Mouse (Mus musculus): ENCODE results near the gene Dennd4a. TPM values are rescaled to one million over a fixed set of nuclear protein-coding genes. Genes with fewer than 3 reads are reported as not detected.

Gene Dennd4a
- polyA plus RNA-seq, 1 experiment from 2014 or later = 14.1 TPM

- Histone ChIP-seq H3K27me3 (ENCODE audit: control insufficient read depth, insufficient read depth, low read length) (no peaks in the 10 kb centered on the region), H3K9ac (replicated peaks; ENCODE audit: low read length) (no peak overlapping the region), H3K4me3 (replicated peaks; ENCODE audit: low read depth, low read length) (no peak overlapping the region), H3K4me2 (ENCODE audit: low read length) (no peak overlapping the region), H3K36me3 (ENCODE audit: control insufficient read depth, insufficient read depth, low read length) (no peaks in the 10 kb centered on the region), H3K27ac (replicated peaks; ENCODE audit: low read depth, low read length) (no peak overlapping the region), H3K4me1 (ENCODE audit: control insufficient read depth, insufficient read depth, low read length) (no peaks in the 10 kb centered on the region), H3K9me3 (ENCODE audit: control insufficient read depth, low read length) (no peaks in the 10 kb centered on the region)
- DNase-seq (no peak), ATAC-seq (ENCODE audit: low FRiP score, low TSS enrichment) (no peak)
- 77% methylated on average over 3 of the region's 3 CpGs for WGBS
These were observed 17.3 kb upstream of the Dennd4a start for GRCm38 (mm10) chr9:64793794-64794193.

GRCm38 (mm10) chr9:64794448-64795420 is 16.4 kb upstream of the Dennd4a start:
- no peak for ATAC-seq (ENCODE audit: low FRiP score, low TSS enrichment)
- no peak overlapping the region for H3K4me2 ChIP-seq (ENCODE audit: low read length)

GRCm38 (mm10) chr9:64795846-64796615 is 15.1 kb upstream of the Dennd4a start:
- ATAC-seq (ENCODE audit: low FRiP score, low TSS enrichment) (no peak), DNase-seq (no peak)
- H3K9ac ChIP-seq (replicated peaks; ENCODE audit: low read length) = no peak overlapping the region
- no peaks in the 10 kb centered on the region for H3K4me1 ChIP-seq (ENCODE audit: control insufficient read depth, insufficient read depth, low read length)
- H3K4me2 ChIP-seq (ENCODE audit: low read length) = no peak overlapping the region
- no peak overlapping the region for H3K4me3 ChIP-seq (replicated peaks; ENCODE audit: low read depth, low read length)
- no peaks in the 10 kb centered on the region for H3K27me3 ChIP-seq (ENCODE audit: control insufficient read depth, insufficient read depth, low read length)
- no peaks in the 10 kb centered on the region for H3K9me3 ChIP-seq (ENCODE audit: control insufficient read depth, low read length)
- H3K27ac ChIP-seq (replicated peaks; ENCODE audit: low read depth, low read length) = no peak overlapping the region
- WGBS = 73% methylated on average over 3 of the region's 3 CpGs
- H3K36me3 ChIP-seq (ENCODE audit: control insufficient read depth, insufficient read depth, low read length) = no peaks in the 10 kb centered on the region

More at GRCm38 (mm10) chr9:64794448-64795420, 16.4 kb upstream of the Dennd4a start:
- 72% methylated on average over 6 of the region's 6 CpGs for WGBS
- no peaks in the 10 kb centered on the region for H3K27me3 ChIP-seq (ENCODE audit: control insufficient read depth, insufficient read depth, low read length)
- no peak overlapping the region for H3K27ac ChIP-seq (replicated peaks; ENCODE audit: low read depth, low read length)
- no peak for DNase-seq
- H3K4me1 ChIP-seq (ENCODE audit: control insufficient read depth, insufficient read depth, low read length) = no peaks in the 10 kb centered on the region
- H3K9me3 ChIP-seq (ENCODE audit: control insufficient read depth, low read length) = no peaks in the 10 kb centered on the region
- no peak overlapping the region for H3K4me3 ChIP-seq (replicated peaks; ENCODE audit: low read depth, low read length)
- H3K36me3 ChIP-seq (ENCODE audit: control insufficient read depth, insufficient read depth, low read length) = no peaks in the 10 kb centered on the region
- H3K9ac ChIP-seq (replicated peaks; ENCODE audit: low read length) = no peak overlapping the region

- Histone ChIP-seq H3K27me3 (ENCODE audit: control insufficient read depth, insufficient read depth, low read length) (no peaks in the 10 kb centered on the region), H3K4me3 (replicated peaks; ENCODE audit: low read depth, low read length) (no peak overlapping the region), H3K36me3 (ENCODE audit: control insufficient read depth, insufficient read depth, low read length) (no peaks in the 10 kb centered on the region), H3K4me2 (ENCODE audit: low read length) (no peak overlapping the region), H3K9me3 (ENCODE audit: control insufficient read depth, low read length) (no peaks in the 10 kb centered on the region), H3K9ac (replicated peaks; ENCODE audit: low read length) (no peak overlapping the region), H3K4me1 (ENCODE audit: control insufficient read depth, insufficient read depth, low read length) (no peaks in the 10 kb centered on the region), H3K27ac (replicated peaks; ENCODE audit: low read depth, low read length) (no peak overlapping the region)
- ATAC-seq (ENCODE audit: low FRiP score, low TSS enrichment) (no peak), DNase-seq (no peak)
- 92% methylated on average over 4 of the region's 4 CpGs for WGBS
These were observed 13.7 kb upstream of the Dennd4a start for GRCm38 (mm10) chr9:64797392-64797791.

- no peak for ATAC-seq (ENCODE audit: low FRiP score, low TSS enrichment)
- Histone ChIP-seq H3K27me3 (ENCODE audit: control insufficient read depth, insufficient read depth, low read length) (no peaks in the 10 kb centered on the region), H3K4me1 (ENCODE audit: control insufficient read depth, insufficient read depth, low read length) (no peaks in the 10 kb centered on the region)
These were observed 13.0 kb upstream of the Dennd4a start for GRCm38 (mm10) chr9:64798099-64798498.

GRCm38 (mm10) chr9:64798859-64799258 is 12.3 kb upstream of the Dennd4a start:
- Histone ChIP-seq H3K27ac (replicated peaks; ENCODE audit: low read depth, low read length) (no peak overlapping the region), H3K9ac (replicated peaks; ENCODE audit: low read length) (no peak overlapping the region), H3K4me1 (ENCODE audit: control insufficient read depth, insufficient read depth, low read length) (no peaks in the 10 kb centered on the region), H3K4me2 (ENCODE audit: low read length) (no peak overlapping the region), H3K27me3 (ENCODE audit: control insufficient read depth, insufficient read depth, low read length) (no peaks in the 10 kb centered on the region), H3K9me3 (ENCODE audit: control insufficient read depth, low read length) (no peaks in the 10 kb centered on the region), H3K4me3 (replicated peaks; ENCODE audit: low read depth, low read length) (no peak overlapping the region), H3K36me3 (ENCODE audit: control insufficient read depth, insufficient read depth, low read length) (no peaks in the 10 kb centered on the region)
- WGBS = 73% methylated on average over 2 of the region's 2 CpGs
- no peak for DNase-seq
- ATAC-seq (ENCODE audit: low FRiP score, low TSS enrichment) = no peak

More at GRCm38 (mm10) chr9:64798099-64798498, 13.0 kb upstream of the Dennd4a start:
- no peak for DNase-seq
- Histone ChIP-seq H3K9ac (replicated peaks; ENCODE audit: low read length) (no peak overlapping the region), H3K4me3 (replicated peaks; ENCODE audit: low read depth, low read length) (no peak overlapping the region), H3K9me3 (ENCODE audit: control insufficient read depth, low read length) (no peaks in the 10 kb centered on the region), H3K4me2 (ENCODE audit: low read length) (no peak overlapping the region), H3K27ac (replicated peaks; ENCODE audit: low read depth, low read length) (no peak overlapping the region), H3K36me3 (ENCODE audit: control insufficient read depth, insufficient read depth, low read length) (no peaks in the 10 kb centered on the region)

GRCm38 (mm10) chr9:64799504-64799903 is 11.6 kb upstream of the Dennd4a start:
- H3K9me3 ChIP-seq (ENCODE audit: control insufficient read depth, low read length) = no peaks in the 10 kb centered on the region
- ATAC-seq (ENCODE audit: low FRiP score, low TSS enrichment) = no peak
- 93% methylated on average over 5 of the region's 5 CpGs for whole genome bisulfite sequencing

GRCm38 (mm10) chr9:64802561-64802960 is 8.6 kb upstream of the Dennd4a start:
- no peaks in the 10 kb centered on the region for H3K4me1 ChIP-seq (ENCODE audit: control insufficient read depth, insufficient read depth, low read length)
- H3K9me3 ChIP-seq (ENCODE audit: control insufficient read depth, low read length) = no peaks in the 10 kb centered on the region
- no peak overlapping the region for H3K27ac ChIP-seq (replicated peaks; ENCODE audit: low read depth, low read length)
- H3K4me3 ChIP-seq (replicated peaks; ENCODE audit: low read depth, low read length) = no peak overlapping the region
- 91% methylated on average over 5 of the region's 5 CpGs for WGBS
- no peak for ATAC-seq (ENCODE audit: low FRiP score, low TSS enrichment)
- no peak for DNase-seq
- H3K4me2 ChIP-seq (ENCODE audit: low read length) = no peak overlapping the region
- no peak overlapping the region for H3K9ac ChIP-seq (replicated peaks; ENCODE audit: low read length)
- H3K27me3 ChIP-seq (ENCODE audit: control insufficient read depth, insufficient read depth, low read length) = no peaks in the 10 kb centered on the region
- H3K36me3 ChIP-seq (ENCODE audit: control insufficient read depth, insufficient read depth, low read length) = no peaks in the 10 kb centered on the region

More at GRCm38 (mm10) chr9:64799504-64799903, 11.6 kb upstream of the Dennd4a start:
- Histone ChIP-seq H3K9ac (replicated peaks; ENCODE audit: low read length) (no peak overlapping the region), H3K4me1 (ENCODE audit: control insufficient read depth, insufficient read depth, low read length) (no peaks in the 10 kb centered on the region), H3K4me2 (ENCODE audit: low read length) (no peak overlapping the region), H3K27ac (replicated peaks; ENCODE audit: low read depth, low read length) (no peak overlapping the region), H3K27me3 (ENCODE audit: control insufficient read depth, insufficient read depth, low read length) (no peaks in the 10 kb centered on the region), H3K36me3 (ENCODE audit: control insufficient read depth, insufficient read depth, low read length) (no peaks in the 10 kb centered on the region), H3K4me3 (replicated peaks; ENCODE audit: low read depth, low read length) (no peak overlapping the region)
- no peak for DNase-seq

Measured in midbrain, embryonic 14.5 days (tissue).